Mouse (Mus musculus) G1E (cell line): ENCODE results near the gene Pcare.

Source experiments
- CTCF ChIP-seq: IDR thresholded peaks from 2 replicates; pipeline ENCODE4 v1.5.1; 2012; ENCODE audit warnings: low read depth, low read length, inconsistent platforms, mixed read lengths
- GATA1 ChIP-seq: IDR thresholded peaks from 2 replicates; pipeline ENCODE4 v1.6.1; 2012; ENCODE audit warnings: borderline replicate concordance, low read length, inconsistent platforms, mixed read lengths
- GATA2 ChIP-seq: IDR thresholded peaks from 2 replicates; pipeline ENCODE4 v1.6.1; 2012; ENCODE audit warnings: low read depth, low read length, inconsistent platforms, borderline replicate concordance
- POLR2AphosphoS5 ChIP-seq: IDR thresholded peaks from 2 replicates; pipeline ENCODE4 v1.6.1; 2012; ENCODE audit warnings: low read depth, low read length, inconsistent platforms; ENCODE audit not compliant: insufficient replicate concordance

- TF ChIP-seq CTCF, result no peak
- TF ChIP-seq GATA1, result no peak
- TF ChIP-seq GATA2, result no peak
- TF ChIP-seq POLR2AphosphoS5, result no peak
These were observed 34.6 kb downstream of the Pcare start for GRCm38 (mm10) chr17:71717881-71718625.
